8 mouse cellular contexts compared by ENCODE assay signal in genomic region chr9:58275797-58276196, GRCm38 (mm10). TPM values are rescaled to one million over a fixed set of nuclear protein-coding genes. Genes with fewer than 3 reads are reported as not detected.
DNase-seq lines count a peak whose midpoint lies in the region; ATAC-seq and TF ChIP-seq lines count a peak whose summit lies in the region.

No protein-coding gene starts in this region.

- H3K79me2 ChIP-seq in C2C12 (ENCODE audit: control insufficient read depth, insufficient read depth) = no peaks in the 10 kb centered on the region

- H3K4me1 ChIP-seq in heart, embryonic 16.5 days (ENCODE audit: control insufficient read depth, insufficient read depth, low read length) = peaks cover 20% of the 10 kb centered on the region
- peaks cover 35% of the 10 kb centered on the region for H3K4me1 ChIP-seq in liver, embryonic 15.5 days (replicated peaks)

- H3K27me3 ChIP-seq in heart, embryonic 16.5 days (ENCODE audit: control insufficient read depth, insufficient read depth, low read length) = no peaks in the 10 kb centered on the region
- H3K27me3 ChIP-seq in C2C12 (ENCODE audit: control insufficient read depth, insufficient read depth, insufficient read length) = no peaks in the 10 kb centered on the region
- H3K27me3 ChIP-seq in liver, embryonic 15.5 days = no peaks in the 10 kb centered on the region

- H3K36me3 ChIP-seq in heart, embryonic 16.5 days (ENCODE audit: control insufficient read depth, insufficient read depth) = no peaks in the 10 kb centered on the region
- H3K36me3 ChIP-seq in C2C12 (ENCODE audit: control insufficient read depth, insufficient read depth) = no peaks in the 10 kb centered on the region
- no peaks in the 10 kb centered on the region for H3K36me3 ChIP-seq in liver, embryonic 15.5 days (replicated peaks)

- DNase-seq in heart, adult 11 months = no peak
- no peak for DNase-seq in frontal cortex, postnatal 10 days (ENCODE audit: low spot score in 2 of 2)
- DNase-seq in cerebellum, adult 11-12 months = no peak
- DNase-seq in adrenal gland, adult 18-20 months (ENCODE audit: low spot score in 2 of 2) = no peak

- H3ac ChIP-seq in C2C12 (ENCODE audit: control insufficient read depth, insufficient read length, low read depth) = peak overlapping the region; percentile 4

- no peaks in the 10 kb centered on the region for H3K9me3 ChIP-seq in heart, embryonic 16.5 days (replicated peaks; ENCODE audit: control insufficient read depth, low read length)
- H3K9me3 ChIP-seq in liver, embryonic 15.5 days (replicated peaks) = no peaks in the 10 kb centered on the region

- ATAC-seq in heart, embryonic 16.5 days (replicated peaks; ENCODE audit: extremely low read depth, insufficient read depth, low FRiP score) = no peak
- peak; percentile 45 for ATAC-seq in common myeloid progenitor, adult 5-6 weeks (replicated peaks; ENCODE audit: low read depth, poor library complexity, severe bottlenecking)
- no peak for ATAC-seq in liver, embryonic 15.5 days (ENCODE audit: insufficient read depth)

- H3K4me2 ChIP-seq in heart, embryonic 16.5 days (ENCODE audit: low read depth, low read length) = peak overlapping the region; percentile 47
- H3K4me2 ChIP-seq in liver, embryonic 15.5 days = peak overlapping the region; percentile 28

- 75% methylated on average over 3 of the region's 3 CpGs for WGBS in heart, embryonic 16.5 days
- WGBS in liver, embryonic 15.5 days (ENCODE audit: insufficient replicate concordance) = 26% methylated on average over 3 of the region's 3 CpGs

- no peaks in the 10 kb centered on the region for H3K79me3 ChIP-seq in C2C12 (ENCODE audit: low read depth)

- TF ChIP-seq CTCF in C2C12 (IDR thresholded peaks at IDR 0.05; ENCODE audit: control insufficient read depth, insufficient read depth, insufficient read length) = no peak

- H3K4me3 ChIP-seq in heart, embryonic 16.5 days (ENCODE audit: low read length) = no peak overlapping the region
- no peak overlapping the region for H3K4me3 ChIP-seq in C2C12 (ENCODE audit: insufficient read depth, poor library complexity, severe bottlenecking)
- H3K4me3 ChIP-seq in liver, embryonic 15.5 days (replicated peaks) = no peak overlapping the region

- H3K27ac ChIP-seq in heart, embryonic 16.5 days (ENCODE audit: low read length) = peak overlapping the region; percentile 79
- peak overlapping the region; percentile 80 for H3K27ac ChIP-seq in liver, embryonic 15.5 days (replicated peaks)

- peak overlapping the region; percentile 52; the same call in 1 of the 2 replicates for H3K9ac ChIP-seq in heart, embryonic 16.5 days (ENCODE audit: low read length)
- no peak overlapping the region for H3K9ac ChIP-seq in liver, embryonic 15.5 days

TF ChIP-seq in C2C12, 6 proteins besides CTCF, POLR2A, EP300 and RAD21:
- no peak for TF ChIP-seq USF1 (IDR thresholded peaks at IDR 0.05; ENCODE audit: low read depth)
- peak; percentile 16 for TF ChIP-seq MAX (IDR thresholded peaks at IDR 0.05)
- no peak for TF ChIP-seq FOSL1 (IDR thresholded peaks at IDR 0.05; ENCODE audit: insufficient read depth, low read length, poor library complexity, severe bottlenecking)
- no peak for TF ChIP-seq MYOD1 (IDR thresholded peaks at IDR 0.05; ENCODE audit: control insufficient read depth, insufficient read length, low read depth)
- TF ChIP-seq CEBPB (IDR thresholded peaks at IDR 0.05; ENCODE audit: low read depth) = peak; percentile 69

RNA-seq across cellular contexts. Expression of gene Stoml1, which starts 22.8 kb away (rescaled TPM):
- polyA plus RNA-seq in heart, embryonic 16.5 days (2015; fragmentation: Nextera tagmentation; extraction: Ambion mirVana) = 28.2 and 28.3 TPM in 2 replicates
- 13.4 TPM for polyA plus RNA-seq in C2C12 (2012; fragmentation: generic; extraction: Trizol)
- total RNA-seq in common myeloid progenitor, adult 5-6 weeks (2017) = 3.9 and 9.0 TPM in 2 replicates
- polyA plus RNA-seq in liver, embryonic 15.5 days (2015; fragmentation: Nextera tagmentation; extraction: Ambion mirVana) = 4.1 and 5.0 TPM in 2 replicates
- 10 to 100 TPM; 13.3 to 15.0 TPM for total RNA-seq in adrenal gland, adult 18-20 months (2021)

RNA-seq across cellular contexts. Expression of gene Pml, which starts 26.2 kb away (rescaled TPM):
- polyA plus RNA-seq in heart, embryonic 16.5 days (2015; fragmentation: Nextera tagmentation; extraction: Ambion mirVana) = 11.7 and 13.8 TPM in 2 replicates
- polyA plus RNA-seq in C2C12 (2012; fragmentation: generic; extraction: Trizol) = 24.3 TPM
- total RNA-seq in common myeloid progenitor, adult 5-6 weeks (2017) = 25.7 and 33.8 TPM in 2 replicates
- 19.3 and 22.0 TPM in 2 replicates for polyA plus RNA-seq in liver, embryonic 15.5 days (2015; fragmentation: Nextera tagmentation; extraction: Ambion mirVana)
- 10 to 100 TPM; 16.1 to 17.9 TPM for total RNA-seq in adrenal gland, adult 18-20 months (2021)

RNA-seq across cellular contexts. Expression of gene Loxl1, which starts 37.2 kb away (rescaled TPM):
- polyA plus RNA-seq in heart, embryonic 16.5 days (2015; fragmentation: Nextera tagmentation; extraction: Ambion mirVana) = 47.0 and 48.6 TPM in 2 replicates
- 5.1 TPM for polyA plus RNA-seq in C2C12 (2012; fragmentation: generic; extraction: Trizol)
- total RNA-seq in common myeloid progenitor, adult 5-6 weeks (2017) = not detected in 2 replicates
- polyA plus RNA-seq in liver, embryonic 15.5 days (2015; fragmentation: Nextera tagmentation; extraction: Ambion mirVana) = 2.7 TPM in 2 replicates
- total RNA-seq in adrenal gland, adult 18-20 months (2021) = 10 to 100 TPM; 19.9 to 28.1 TPM
